Mouse (Mus musculus) midbrain, embryonic 11.5 days (tissue): ENCODE data around the gene Pfdn6. TPM values are rescaled to one million over a fixed set of nuclear protein-coding genes. Genes with fewer than 3 reads are reported as not detected.

ENCODE experiments used
- ATAC-seq: fragments of 200-750 bp; cut with Nextera tagmentation; 2 replicates; pipeline ENCODE4 v1.8.0; 2017; ENCODE audit warnings: moderate TSS enrichment, moderate library complexity; ENCODE audit not compliant: low FRiP score
- DNase-seq: peaks from one replicate; pipeline ENCODE4 v3.0.0; 2015; ENCODE audit warnings: low spot score; ENCODE audit errors: missing footprints
- H3K27ac ChIP-seq: fragments of 300-500 bp; sonication (generic); 2 replicates; pipeline ENCODE4 v1.5.1; 2014; ENCODE audit warnings: low read depth, low read length
- H3K27me3 ChIP-seq: fragments of 300-500 bp; sonication (generic); 2 replicates; pipeline ENCODE4 v1.6.1; 2014; ENCODE audit warnings: mild to moderate bottlenecking, low read length, moderate library complexity, mixed read lengths; ENCODE audit not compliant: control insufficient read depth, insufficient read depth
- H3K36me3 ChIP-seq: fragments of 300-500 bp; sonication (generic); 2 replicates; pipeline ENCODE4 v1.6.1; 2014; ENCODE audit warnings: mild to moderate bottlenecking, low read length, moderate library complexity, mixed read lengths; ENCODE audit not compliant: control insufficient read depth, insufficient read depth
- H3K4me1 ChIP-seq: fragments of 300-500 bp; sonication (generic); 2 replicates; pipeline ENCODE4 v1.6.1; 2014; ENCODE audit warnings: low read length; ENCODE audit not compliant: control insufficient read depth, insufficient read depth
- H3K4me2 ChIP-seq: fragments of 300-500 bp; sonication (generic); 2 replicates; pipeline ENCODE4 v1.6.1; 2014; ENCODE audit warnings: mild to moderate bottlenecking, moderate library complexity
- H3K4me3 ChIP-seq: fragments of 300-500 bp; sonication (generic); 2 replicates; pipeline ENCODE4 v1.5.1; 2014; ENCODE audit warnings: low read depth, low read length
- H3K9ac ChIP-seq: fragments of 300-500 bp; sonication (generic); 2 replicates; pipeline ENCODE4 v1.6.1; 2014; ENCODE audit warnings: low read length
- H3K9me3 ChIP-seq: fragments of 300-500 bp; sonication (generic); 2 replicates; pipeline ENCODE4 v1.6.1; 2016; ENCODE audit warnings: low read length; ENCODE audit not compliant: control insufficient read depth
- WGBS: fragments of 180-500 bp; shearing (Covaris S2); extraction: QIAGEN DNeasy Blood & Tissue Kit; methylation state at CpG from one replicate; pipeline ENCODE4 v1.1.7; 2014; 5-methylcytosine and 5-hydroxymethylcytosine counted together
- polyA plus RNA-seq: library from polyadenylated mRNA; unstranded; fragments of >200 nt; fragmentation: Nextera tagmentation; extraction: Ambion mirVana; gene quantifications from 2 replicates; pipeline ENCODE4 v1.2.1, GENCODE M21; 2014

The Pfdn6 gene
- polyA plus RNA-seq, 1 experiment from 2014 or later = 208 TPM

- Histone ChIP-seq H3K27ac (no peak overlapping the region), H3K36me3 (peaks cover 11% of the 10 kb centered on the region), H3K9me3 (no peaks in the 10 kb centered on the region), H3K9ac (peak overlapping the region; percentile 69), H3K4me3 (peak overlapping the region; percentile 73), H3K4me2 (peak overlapping the region; percentile 93), H3K4me1 (peaks cover 17% of the 10 kb centered on the region), H3K27me3 (no peaks in the 10 kb centered on the region)
- DNase-seq = no peak
- peak; percentile 5; the same call in 1 of the 2 replicates for ATAC-seq
- WGBS = 2% methylated on average over 26 of the region's 26 CpGs
Observed at GRCm38 (mm10) chr17:33940981-33941380, 838 bp upstream of the Pfdn6 start.

GRCm38 (mm10) chr17:33938783-33939182 lies 1.4 kb downstream of the Pfdn6 start:
- DNase-seq (no peak), ATAC-seq (no peak)
- H3K4me2 ChIP-seq = peak overlapping the region; percentile 93; the same call in 1 of the 2 replicates
- H3K4me3 ChIP-seq = no peak overlapping the region
- H3K36me3 ChIP-seq = peaks cover 11% of the 10 kb centered on the region
- WGBS = 85% methylated on average over 11 of the region's 11 CpGs
- H3K9ac ChIP-seq = no peak overlapping the region
- H3K4me1 ChIP-seq = peaks cover 17% of the 10 kb centered on the region
- H3K27me3 ChIP-seq = no peaks in the 10 kb centered on the region
- no peaks in the 10 kb centered on the region for H3K9me3 ChIP-seq
- H3K27ac ChIP-seq = no peak overlapping the region

GRCm38 (mm10) chr17:33936993-33937392 lies 3.1 kb downstream of the Pfdn6 start:
- Histone ChIP-seq H3K4me1 (peaks cover 17% of the 10 kb centered on the region), H3K36me3 (peaks cover 11% of the 10 kb centered on the region), H3K9me3 (no peaks in the 10 kb centered on the region), H3K4me3 (no peak overlapping the region), H3K27ac (no peak overlapping the region), H3K9ac (no peak overlapping the region), H3K4me2 (no peak overlapping the region), H3K27me3 (no peaks in the 10 kb centered on the region)
- WGBS = 86% methylated on average over 15 of the region's 15 CpGs
- no peak for ATAC-seq
- DNase-seq = no peak

- 89% methylated on average over 21 of the region's 21 CpGs for WGBS
- H3K9me3 ChIP-seq = no peaks in the 10 kb centered on the region
- peaks cover 18% of the 10 kb centered on the region for H3K4me1 ChIP-seq
- no peaks in the 10 kb centered on the region for H3K27me3 ChIP-seq
- H3K9ac ChIP-seq = no peak overlapping the region
- peaks cover 11% of the 10 kb centered on the region for H3K36me3 ChIP-seq
- no peak overlapping the region for H3K4me2 ChIP-seq
- no peak overlapping the region for H3K27ac ChIP-seq
- H3K4me3 ChIP-seq = no peak overlapping the region
- no peak for DNase-seq
- ATAC-seq = no peak
Observed at GRCm38 (mm10) chr17:33935422-33936055, 4.6 kb downstream of the Pfdn6 start.

GRCm38 (mm10) chr17:33932970-33933369 lies 7.2 kb downstream of the Pfdn6 start:
- H3K4me3 ChIP-seq = no peak overlapping the region
- DNase-seq (no peak), ATAC-seq (no peak)
- H3K36me3 ChIP-seq = peaks cover 8% of the 10 kb centered on the region
- no peak overlapping the region for H3K9ac ChIP-seq
- WGBS = 90% methylated on average over 15 of the region's 15 CpGs
- H3K4me1 ChIP-seq = peaks cover 15% of the 10 kb centered on the region
- no peak overlapping the region for H3K27ac ChIP-seq
- no peaks in the 10 kb centered on the region for H3K27me3 ChIP-seq
- no peaks in the 10 kb centered on the region for H3K9me3 ChIP-seq
- H3K4me2 ChIP-seq = no peak overlapping the region

GRCm38 (mm10) chr17:33932448-33932847 lies 7.7 kb downstream of the Pfdn6 start:
- ATAC-seq (no peak), DNase-seq (no peak)
- peaks cover 5% of the 10 kb centered on the region for H3K36me3 ChIP-seq
- H3K9ac ChIP-seq = no peak overlapping the region
- no peaks in the 10 kb centered on the region for H3K27me3 ChIP-seq
- WGBS = 89% methylated on average over 14 of the region's 14 CpGs
- no peak overlapping the region for H3K27ac ChIP-seq
- peaks cover 15% of the 10 kb centered on the region for H3K4me1 ChIP-seq
- no peak overlapping the region for H3K4me2 ChIP-seq
- H3K9me3 ChIP-seq = no peaks in the 10 kb centered on the region
- no peak overlapping the region for H3K4me3 ChIP-seq

GRCm38 (mm10) chr17:33931947-33932346 lies 8.2 kb downstream of the Pfdn6 start:
- H3K27ac ChIP-seq = no peak overlapping the region
- no peak for DNase-seq
- WGBS = 92% methylated on average over 11 of the region's 11 CpGs
- H3K9me3 ChIP-seq = no peaks in the 10 kb centered on the region
- H3K4me2 ChIP-seq = no peak overlapping the region
- H3K4me3 ChIP-seq = no peak overlapping the region
- ATAC-seq = no peak
- no peaks in the 10 kb centered on the region for H3K27me3 ChIP-seq
- no peak overlapping the region for H3K9ac ChIP-seq
- peaks cover 15% of the 10 kb centered on the region for H3K4me1 ChIP-seq
- H3K36me3 ChIP-seq = peaks cover under 1% of the 10 kb centered on the region

- peak overlapping the region; percentile 87 for H3K4me3 ChIP-seq
- ATAC-seq (no peak), DNase-seq (no peak)
- H3K4me2 ChIP-seq = peak overlapping the region; percentile 89
- no peaks in the 10 kb centered on the region for H3K27me3 ChIP-seq
- 35% methylated on average over 18 of the region's 18 CpGs for whole genome bisulfite sequencing
- no peak overlapping the region for H3K27ac ChIP-seq
- no peaks in the 10 kb centered on the region for H3K36me3 ChIP-seq
- H3K9ac ChIP-seq = peak overlapping the region; percentile 88
- H3K9me3 ChIP-seq = no peaks in the 10 kb centered on the region
- H3K4me1 ChIP-seq = peaks cover 15% of the 10 kb centered on the region
Observed at GRCm38 (mm10) chr17:33931159-33931866, 8.8 kb downstream of the Pfdn6 start.
